Mouse (Mus musculus) cerebellum, adult 2 months (tissue): ENCODE data around the gene Ube2k.

Experiments used
- CTCF ChIP-seq: fragments of 200-500 bp; IDR thresholded peaks from 2 replicates; pipeline ENCODE4 v1.5.1; 2011; ENCODE audit warnings: low read depth, mild to moderate bottlenecking, control low read depth, low read length, moderate library complexity, borderline replicate concordance; ENCODE audit not compliant: insufficient read depth
- POLR2A ChIP-seq: fragments of 200-500 bp; IDR thresholded peaks from 2 replicates; pipeline ENCODE4 v1.6.1; 2011; ENCODE audit warnings: low read length, control low read depth, borderline replicate concordance; ENCODE audit not compliant: insufficient read depth

DNA sequence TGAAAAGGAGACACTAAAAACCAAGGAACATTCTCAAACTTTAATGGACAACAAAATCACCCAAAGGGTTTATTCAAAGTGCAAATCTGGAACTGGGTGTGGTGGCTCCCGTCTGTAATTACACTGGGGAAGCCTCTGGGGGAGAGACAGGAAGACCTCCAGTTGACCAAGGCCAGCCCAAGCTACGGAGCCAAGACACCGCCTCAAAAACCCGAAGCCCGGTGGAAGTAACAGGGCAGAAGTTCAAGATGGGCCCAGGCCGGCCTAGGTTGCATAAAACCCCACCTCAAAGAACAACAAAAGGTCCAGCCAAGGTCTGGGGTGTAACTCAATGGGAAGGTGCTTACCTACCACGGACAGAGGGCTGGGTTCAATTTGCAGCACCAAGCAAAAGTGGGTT lies 48.3 kb upstream of the Ube2k start:
- TF ChIP-seq POLR2A (no peak), CTCF (no peak)
